Mouse (Mus musculus) frontal cortex, postnatal 25 days (tissue): ENCODE measurements around the gene Ap3m1.
A peak's percentile ranks its signal among the peaks of the same experiment; 100 is the strongest.

Experiments
- DNase-seq, 2 experiments: peaks; one replicate each; pipeline ENCODE4 v3.0.0; 2022; ENCODE audit warnings: low spot score in 2 of 2

Gene Ap3m1

DNA sequence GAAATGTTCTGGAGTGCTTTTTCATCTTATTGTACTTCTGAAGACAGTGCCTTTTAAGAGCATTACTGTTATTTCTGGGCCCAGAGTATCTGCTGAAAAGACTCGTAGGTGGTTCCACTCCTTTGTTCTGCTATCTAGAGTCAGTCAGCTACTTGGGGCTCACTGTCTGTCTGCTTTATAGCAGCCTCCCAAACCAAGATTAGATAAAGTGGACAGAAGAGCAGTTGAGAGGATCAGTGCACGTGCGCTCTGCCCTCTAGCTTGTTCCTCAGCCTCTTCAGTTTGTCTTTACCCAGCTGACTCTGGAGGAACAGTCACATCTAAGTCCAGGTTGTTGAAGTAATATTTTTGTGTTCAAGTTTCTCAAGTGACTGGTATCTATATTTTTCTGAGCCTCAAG is 21.7 kb upstream of the Ap3m1 start:
- DNase-seq = no peak

GRCm38 (mm10) chr14:21069594-21069993 is 17.3 kb upstream of the Ap3m1 start:
- DNase-seq = no peak

DNA sequence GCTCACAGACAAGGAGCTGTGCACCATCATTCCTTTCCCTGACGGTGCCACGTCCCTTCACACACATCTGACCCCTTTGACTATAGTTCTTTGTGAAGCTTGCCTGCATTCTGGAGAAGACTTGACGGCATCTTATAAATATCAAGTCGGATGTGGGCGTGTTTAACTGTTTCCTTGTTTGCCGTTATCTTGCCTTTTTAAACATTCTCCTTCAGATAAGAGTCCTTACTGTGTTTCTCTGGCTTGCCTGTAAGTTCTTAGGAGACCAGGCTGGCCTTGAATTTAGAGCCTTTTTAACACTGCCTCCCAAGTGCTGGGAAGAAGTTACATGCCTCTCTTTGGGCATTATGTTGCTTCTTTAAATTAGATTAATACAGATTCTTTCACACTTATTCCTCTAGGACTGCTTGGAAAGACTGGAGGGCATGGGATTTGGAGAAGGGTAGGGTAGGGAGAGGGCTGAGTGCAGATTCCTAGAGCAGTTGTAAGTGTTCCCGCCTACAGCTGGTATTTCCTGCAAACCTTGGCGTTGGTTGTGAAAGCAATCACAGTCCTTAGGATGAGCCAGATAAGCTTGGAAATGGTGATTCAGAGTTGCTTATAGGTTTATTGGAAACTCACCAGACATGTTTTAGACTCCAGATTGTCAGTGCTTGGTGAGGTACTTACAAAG is 13.3 kb upstream of the Ap3m1 start:
- DNase-seq = no peak

- no peak for DNase-seq
Measured at GRCm38 (mm10) chr14:21064321-21064720, 12.0 kb upstream of the Ap3m1 start.

DNA sequence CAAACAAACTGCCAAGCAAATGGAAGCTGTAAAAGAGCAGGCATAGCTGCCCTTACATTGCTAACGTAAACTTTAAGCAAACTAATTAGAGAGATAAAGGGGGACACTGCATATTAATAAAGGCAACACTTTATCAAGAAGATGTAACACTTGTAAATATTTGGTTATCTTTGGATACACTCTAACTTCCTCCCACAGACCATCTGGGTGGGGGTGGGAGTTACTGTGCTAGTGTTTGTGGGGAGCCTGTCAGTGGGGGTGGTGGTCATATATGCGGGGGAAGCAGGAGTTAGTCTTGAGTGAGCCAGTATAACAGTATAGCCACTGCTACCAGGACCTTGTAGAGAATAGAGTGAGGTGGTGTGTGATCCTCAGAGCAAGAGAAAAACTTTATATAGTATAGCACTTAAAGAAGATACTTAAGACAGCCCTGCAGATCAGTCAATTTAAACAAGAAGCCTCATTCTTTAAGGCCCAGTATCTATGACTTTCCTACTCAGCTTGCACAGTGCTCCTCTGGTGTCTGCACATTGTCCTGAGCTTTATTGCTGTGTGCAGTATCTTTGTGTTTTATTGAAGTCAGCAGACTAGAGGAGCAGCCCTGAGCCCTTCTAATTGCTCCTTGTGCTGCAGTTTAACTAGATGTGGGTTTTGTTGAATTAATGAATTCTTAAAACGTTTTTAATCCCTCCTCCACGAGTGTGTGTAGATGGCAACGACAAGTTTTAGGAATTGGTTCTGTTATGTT is 10.6 kb upstream of the Ap3m1 start:
- DNase-seq = no peak

- no peak for DNase-seq
Measured at GRCm38 (mm10) chr14:21058972-21059371, 6.7 kb upstream of the Ap3m1 start.

DNA sequence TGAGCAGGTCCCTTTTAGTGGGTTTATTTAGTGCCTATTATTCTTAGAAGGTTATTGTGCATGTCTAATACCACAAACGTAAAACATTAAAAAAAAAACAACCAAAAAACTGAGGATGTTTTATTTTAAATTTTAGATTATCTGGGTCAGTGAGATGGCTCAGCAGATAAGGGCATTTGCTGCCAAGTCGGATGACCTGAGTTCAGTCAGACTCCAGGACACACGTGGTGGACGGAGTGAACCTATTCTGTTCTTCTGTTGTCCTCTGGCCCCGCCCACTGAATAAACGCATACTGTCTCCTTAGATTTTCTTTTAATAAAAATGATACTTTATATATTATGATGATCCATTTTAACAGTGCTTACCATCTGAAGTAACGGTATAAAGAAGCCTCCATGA is 1.3 kb upstream of the Ap3m1 start:
- no peak for DNase-seq

GRCm38 (mm10) chr14:21053151-21053550 is 843 bp upstream of the Ap3m1 start:
- DNase-seq = no peak

DNA sequence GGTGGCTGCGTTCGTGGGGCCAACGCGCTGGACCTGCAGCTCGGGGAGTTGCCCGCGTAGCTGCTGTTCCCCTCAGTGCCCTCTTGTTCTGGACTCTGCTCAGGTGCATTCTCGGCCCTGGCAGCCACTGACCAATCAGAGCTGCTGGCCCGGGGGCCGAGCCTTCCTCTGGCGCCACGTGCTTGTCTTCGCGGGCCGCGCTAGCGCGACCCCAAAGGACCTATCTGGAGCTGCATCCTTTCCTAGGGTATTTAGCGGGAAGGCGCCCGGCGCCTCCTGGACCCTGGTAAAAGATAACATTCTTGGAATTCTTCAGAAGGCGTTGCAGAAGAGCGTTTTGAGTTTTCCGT is 448 bp upstream of the Ap3m1 start:
- peak in 1 of 2 experiments; percentile 49 for DNase-seq

DNA sequence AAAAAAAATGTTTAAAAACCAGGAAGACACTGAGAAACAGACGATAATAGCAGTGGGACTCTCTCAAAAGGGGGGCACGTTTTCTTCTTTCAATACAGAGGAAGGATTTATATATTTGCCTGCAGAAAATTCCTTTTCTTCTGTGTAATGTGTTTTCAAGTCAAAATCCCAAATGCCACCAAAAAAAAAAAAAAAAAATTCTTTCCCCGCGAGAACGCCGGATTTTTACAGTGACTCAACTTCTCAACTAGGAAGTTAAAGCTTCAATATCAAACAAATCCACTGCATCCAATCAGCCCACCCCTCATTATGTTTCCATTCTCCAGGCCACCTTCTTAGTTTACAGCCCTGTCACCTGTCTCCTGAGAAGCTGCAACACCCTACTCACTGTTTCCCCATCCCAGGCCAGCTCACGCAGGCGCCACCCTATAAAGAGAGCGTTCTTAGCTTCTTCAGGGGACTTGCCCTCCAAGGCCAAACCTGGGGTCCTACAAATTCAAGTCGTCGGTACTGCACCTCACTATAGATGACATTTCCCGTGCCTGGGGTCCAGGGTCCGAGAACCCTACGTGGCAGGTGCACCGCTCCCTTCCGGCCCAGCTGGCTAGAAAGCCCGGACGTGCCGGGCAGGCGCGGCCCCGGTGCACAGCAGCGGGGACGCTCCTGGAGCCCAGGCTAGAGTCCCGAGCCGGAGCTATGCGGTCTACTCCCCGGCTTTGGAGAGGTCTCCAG is 762 bp downstream of the Ap3m1 start:
- DNase-seq = peak in 1 of 2 experiments; percentile 19

DNA sequence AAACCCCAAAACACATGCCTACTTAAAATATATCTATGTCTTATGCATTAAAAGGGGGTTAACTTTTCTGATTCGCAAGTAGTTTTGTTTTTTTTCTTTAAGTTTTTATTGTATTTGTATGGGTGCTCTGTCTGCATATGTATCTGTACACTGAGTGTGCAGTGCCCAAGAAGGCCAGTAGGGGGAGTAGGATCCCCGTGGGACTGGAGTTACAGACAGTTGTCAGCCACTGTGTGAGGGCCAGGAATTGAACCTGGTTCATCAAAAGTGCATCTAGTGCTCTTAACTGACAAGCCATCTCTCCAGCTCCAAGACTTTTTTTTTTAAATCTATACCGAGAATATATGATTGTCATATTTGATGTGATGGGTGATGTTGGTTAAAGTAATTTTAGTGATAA is 1.6 kb downstream of the Ap3m1 start:
- DNase-seq = no peak

GRCm38 (mm10) chr14:21048879-21049278 is 3.4 kb downstream of the Ap3m1 start:
- DNase-seq = no peak

DNA sequence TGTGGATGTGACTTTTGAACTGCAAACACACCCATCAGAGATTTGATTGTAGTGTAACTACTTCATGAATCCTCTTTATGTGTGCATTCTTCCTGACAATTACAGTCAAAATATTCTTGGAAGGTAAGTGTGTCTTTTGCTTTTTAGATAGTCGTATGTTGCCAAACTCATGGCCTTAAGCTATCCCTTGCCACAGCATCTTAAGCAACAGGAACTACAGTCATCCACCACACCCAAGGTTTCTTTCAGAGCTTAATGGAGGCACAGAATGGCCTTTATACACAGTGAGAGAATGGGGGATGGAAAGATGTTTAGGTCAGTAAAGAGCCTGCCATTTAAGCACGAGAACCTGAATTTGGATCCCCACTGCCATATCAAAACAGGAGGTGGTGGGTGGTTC is 4.5 kb downstream of the Ap3m1 start:
- DNase-seq = no peak

GRCm38 (mm10) chr14:21039623-21040022 is 12.7 kb downstream of the Ap3m1 start:
- no peak for DNase-seq

DNA sequence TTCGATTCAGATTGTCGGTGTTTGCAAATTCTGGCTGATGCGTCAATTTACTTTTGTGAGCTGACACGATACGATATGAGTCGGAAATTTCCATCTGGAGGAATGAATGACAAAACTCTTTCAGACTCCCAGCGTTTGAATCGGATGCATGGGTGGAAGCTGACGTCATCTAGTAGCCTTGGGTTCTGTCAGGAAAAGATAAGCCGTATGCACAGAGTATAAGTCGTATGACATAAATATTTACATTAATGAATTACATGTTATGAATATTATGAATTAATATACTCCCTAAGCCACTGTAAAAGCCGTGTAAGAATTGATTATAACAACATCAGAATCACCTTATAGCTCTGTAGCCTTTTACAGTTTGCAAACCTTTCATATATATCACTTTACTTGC is 13.2 kb downstream of the Ap3m1 start:
- no peak for DNase-seq

DNA sequence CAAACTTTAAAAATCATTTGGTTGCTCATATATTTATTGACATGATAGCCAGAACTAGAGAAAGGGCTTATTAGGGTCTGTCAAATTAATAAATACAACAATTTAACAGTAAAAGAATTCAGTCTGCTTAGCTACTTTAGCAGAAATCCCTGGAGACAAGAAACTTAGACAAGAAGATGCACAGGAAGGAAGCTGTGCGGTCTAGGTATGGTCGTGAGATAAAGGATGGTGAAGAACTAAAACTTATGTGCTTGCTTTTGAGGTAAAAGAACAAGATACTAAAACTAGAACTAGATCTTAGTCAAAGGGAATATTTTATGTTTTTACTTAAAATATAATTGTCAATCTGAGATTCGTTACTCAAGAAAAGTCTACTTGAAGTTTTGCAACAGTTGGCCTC is 17.5 kb downstream of the Ap3m1 start:
- no peak for DNase-seq

DNA sequence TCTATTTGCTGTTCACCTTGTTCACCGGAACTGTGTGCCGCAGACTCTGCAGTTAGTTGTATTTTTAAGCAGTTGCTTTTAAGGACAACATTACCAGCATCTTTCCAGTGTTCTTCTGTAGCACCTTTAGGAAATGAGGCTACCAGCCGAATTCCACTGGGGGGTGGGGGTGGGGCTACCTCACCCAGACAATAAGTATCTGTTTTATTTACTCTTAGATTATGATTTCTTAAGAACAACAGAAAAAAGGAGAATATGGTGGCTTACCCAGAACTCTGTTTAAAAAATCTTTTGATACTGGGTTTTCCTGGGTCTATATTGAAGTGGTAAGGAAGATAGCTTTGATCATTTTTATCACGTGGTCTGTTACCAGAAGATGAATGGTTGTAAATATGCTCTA is 18.0 kb downstream of the Ap3m1 start:
- DNase-seq = no peak

DNA sequence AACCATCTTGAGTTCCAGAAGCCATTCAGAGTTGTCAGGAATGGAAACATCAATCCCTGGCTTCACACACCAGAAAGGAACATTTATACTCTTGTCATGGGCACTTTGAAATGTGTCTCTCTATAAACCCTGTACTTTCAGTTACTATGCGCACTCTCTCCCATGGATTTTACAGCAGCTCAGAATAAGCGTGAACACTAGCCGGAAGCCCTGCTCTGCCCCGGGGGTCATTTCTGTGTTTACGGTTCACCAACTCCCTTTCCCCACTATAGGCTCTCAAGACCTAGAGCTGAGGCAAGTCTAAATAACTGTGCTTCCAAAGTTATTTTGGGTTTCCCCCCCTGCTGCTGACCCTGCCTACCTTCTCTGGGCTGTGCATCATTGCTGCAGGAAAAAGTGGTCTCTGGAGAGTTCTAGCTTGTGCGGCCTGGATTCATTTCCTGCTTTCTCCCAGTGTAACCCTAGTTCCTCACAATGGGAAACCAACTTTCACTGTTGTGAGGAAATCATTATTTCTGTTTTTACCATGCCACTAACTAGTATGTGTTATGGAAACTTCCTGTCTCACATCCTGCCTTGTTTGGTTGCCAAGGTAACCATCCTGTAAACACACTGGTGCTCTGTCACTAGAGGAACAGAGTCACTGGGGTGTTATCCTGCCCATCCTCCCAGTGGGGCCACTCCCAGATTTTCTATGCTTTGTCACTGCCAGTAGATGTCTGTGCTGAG is 20.4 kb downstream of the Ap3m1 start:
- DNase-seq = no peak

GRCm38 (mm10) chr14:21029025-21029659 is 23.2 kb downstream of the Ap3m1 start:
- peak in 1 of 2 experiments; percentile 29 for DNase-seq

GRCm38 (mm10) chr14:21027542-21027941 is 24.8 kb downstream of the Ap3m1 start:
- DNase-seq = no peak

- no peak for DNase-seq
Measured at GRCm38 (mm10) chr14:21020435-21020834, 31.9 kb downstream of the Ap3m1 start.

DNA sequence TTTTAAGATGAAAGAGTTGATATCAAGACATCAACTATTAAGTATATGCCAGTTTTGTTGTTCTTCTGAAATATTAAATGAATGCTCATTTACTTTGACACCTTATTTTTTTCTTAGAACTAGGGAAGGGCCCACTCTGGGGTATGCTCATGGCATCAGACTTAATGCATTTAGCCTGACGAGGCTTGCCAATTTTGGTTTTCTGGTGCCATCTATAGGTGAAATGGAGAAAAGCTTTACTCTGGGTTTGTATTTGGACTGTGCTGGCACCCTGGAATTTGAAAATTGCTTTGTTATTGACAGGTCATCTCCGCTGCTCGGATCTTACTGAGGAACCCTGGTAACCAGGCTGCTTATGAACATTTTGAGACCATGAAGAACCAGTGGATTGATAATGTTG is 33.3 kb downstream of the Ap3m1 start:
- no peak for DNase-seq
